Mouse (Mus musculus): ENCODE results near the gene Cox4i2.

Cox4i2 gene

DNA sequence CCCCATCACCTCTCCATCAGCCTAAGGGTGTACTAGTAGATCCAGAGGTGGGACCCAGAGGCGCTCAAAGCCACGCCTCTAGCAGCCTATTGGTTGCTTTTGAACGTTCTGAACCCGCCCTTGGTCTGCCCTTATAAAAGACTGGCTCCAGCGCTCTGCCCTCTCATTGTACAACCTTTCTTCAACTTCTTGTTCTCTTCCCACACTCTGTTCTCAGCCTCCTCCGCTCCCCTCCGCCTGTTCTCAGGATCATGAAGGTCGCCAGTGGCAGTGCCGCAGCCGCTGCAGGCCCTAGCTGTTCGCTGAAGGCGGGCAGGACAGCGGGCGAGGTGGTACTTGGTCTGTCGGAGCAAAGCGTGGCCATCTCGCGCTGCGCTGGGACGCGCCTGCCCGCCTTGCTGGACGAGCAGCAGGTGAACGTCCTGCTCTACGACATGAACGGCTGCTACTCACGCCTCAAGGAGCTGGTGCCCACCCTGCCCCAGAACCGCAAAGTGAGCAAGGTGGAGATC is 17.8 kb upstream of the Cox4i2 start, which contains the start of gene Id1:
Id1 (plus strand) TSS at position 162 of the 512 bp plus-strand sequence.
- peak; percentile 95 for DNase-seq

DNA sequence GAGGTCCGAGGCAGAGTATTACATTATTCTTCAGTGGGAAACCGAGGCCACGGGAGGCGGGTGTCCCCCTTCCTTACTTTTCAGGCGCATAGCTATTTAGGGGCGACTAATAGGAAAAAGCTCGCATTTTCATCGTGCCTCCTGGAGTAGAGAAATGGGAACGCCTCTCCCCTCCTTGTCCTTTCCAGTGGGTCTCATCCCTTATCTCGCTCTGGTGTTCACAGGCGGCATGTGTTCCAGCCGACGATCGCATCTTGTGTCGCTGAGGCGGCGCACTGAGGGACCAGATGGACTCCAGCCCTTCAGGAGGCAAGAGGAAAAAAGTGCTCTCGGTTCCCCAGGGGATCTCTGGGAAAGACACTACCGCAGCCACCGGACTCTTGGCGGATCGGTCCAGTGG is 17.2 kb upstream of the Cox4i2 start:
- DNase-seq = peak; percentile 38

DNA sequence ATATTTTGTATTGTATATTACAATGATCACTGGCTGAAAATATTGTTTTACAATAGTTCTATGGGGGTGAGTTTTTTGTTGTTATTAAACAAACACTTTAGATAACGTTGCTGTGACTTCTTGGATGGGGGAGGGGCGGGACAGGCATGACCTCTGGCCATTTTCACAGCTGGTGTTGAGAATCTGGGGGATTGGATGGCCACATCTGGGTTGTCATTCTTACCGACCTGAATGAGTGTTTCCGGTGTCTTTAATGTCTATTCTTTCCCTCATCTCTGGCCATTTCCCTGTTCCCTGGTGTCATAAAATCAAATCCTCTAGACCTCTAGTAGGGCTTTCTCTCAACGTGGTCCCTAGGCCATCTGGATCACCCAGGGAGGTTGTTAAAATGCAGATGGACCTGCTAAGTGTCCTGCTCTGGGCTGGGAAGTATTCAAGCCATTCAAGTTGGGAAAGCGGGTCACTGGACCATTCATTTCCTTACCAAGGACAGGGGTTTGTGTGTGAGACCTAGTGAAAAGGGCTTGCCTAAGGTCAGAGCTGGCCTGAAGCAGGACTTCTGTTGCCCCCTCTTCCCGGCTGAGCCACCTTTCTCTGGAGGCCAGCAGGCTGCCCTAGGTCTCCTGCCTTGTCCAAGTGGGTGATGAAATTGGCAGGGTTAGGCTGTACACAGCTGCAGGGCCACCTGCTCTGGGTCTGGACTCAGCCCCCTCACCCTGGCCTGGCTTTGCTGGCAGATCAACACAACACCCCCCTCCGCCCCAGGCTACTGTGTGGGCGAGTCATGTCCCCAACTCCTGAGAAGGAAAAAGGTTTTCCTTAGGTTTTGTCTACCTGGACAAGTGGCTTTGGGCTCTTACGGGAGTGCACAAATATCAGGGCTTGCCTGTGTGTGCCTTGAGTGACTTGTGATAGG is 16.4 kb upstream of the Cox4i2 start:
- peak; percentile 49 for DNase-seq

DNA sequence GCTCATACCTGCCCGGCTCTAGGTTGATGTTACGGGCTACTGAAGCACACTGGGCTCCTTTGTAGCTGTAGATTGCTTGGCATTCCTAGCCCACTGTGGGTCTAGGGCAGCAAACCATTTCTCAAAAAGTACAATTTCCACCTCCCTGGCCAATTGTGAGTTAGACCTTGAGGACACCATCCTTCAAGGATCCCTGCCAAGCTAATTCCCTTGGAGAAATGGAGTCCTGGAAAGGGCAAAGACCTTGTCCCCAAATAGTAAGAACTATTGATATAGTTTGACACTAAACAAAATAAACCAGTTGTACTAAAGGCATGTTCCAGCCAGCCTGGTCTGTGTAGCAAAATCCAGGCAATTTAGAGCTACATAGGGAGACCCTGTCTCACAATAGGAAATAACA is 15.6 kb upstream of the Cox4i2 start:
- DNase-seq = no peak

DNA sequence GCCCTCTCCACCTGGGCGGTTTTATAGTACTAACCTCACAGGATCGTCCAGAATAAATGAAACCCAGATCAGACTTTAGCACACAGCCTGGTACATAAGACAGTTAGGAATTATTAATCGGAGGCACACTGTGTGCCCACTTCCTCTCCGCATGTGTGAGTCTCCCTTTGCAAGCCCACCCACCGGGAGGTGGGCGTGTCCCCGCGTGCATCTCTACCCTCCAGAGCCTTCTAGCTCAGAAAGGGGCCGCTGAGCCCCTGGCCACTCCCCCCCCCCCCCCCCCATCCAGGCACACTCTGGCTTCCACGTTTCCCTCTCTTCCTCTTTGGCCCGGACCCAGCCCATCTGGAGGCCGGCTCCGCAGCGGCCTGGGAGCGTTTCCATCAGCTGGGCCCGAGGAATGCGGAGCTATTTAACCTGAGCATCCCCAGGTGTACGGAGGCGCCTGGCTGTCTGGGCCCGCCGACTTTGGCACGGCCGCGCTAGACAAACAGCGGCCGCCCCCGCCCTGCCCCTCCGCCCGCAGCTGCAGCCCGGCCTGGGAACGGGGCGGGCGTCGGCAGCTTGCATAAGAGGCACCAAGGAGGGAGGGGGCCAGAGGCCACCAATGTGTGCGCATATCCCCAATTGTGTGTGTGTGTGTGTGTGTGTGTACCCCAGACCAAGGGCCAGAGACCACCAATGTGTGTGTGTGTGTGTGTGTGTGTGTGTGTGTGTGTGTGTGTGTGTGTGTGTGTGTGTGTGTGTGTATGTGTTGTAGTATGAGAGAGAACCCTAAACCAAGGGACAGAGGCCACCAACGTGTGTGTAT is 14.7 kb upstream of the Cox4i2 start:
- peak; percentile 94 for DNase-seq

DNA sequence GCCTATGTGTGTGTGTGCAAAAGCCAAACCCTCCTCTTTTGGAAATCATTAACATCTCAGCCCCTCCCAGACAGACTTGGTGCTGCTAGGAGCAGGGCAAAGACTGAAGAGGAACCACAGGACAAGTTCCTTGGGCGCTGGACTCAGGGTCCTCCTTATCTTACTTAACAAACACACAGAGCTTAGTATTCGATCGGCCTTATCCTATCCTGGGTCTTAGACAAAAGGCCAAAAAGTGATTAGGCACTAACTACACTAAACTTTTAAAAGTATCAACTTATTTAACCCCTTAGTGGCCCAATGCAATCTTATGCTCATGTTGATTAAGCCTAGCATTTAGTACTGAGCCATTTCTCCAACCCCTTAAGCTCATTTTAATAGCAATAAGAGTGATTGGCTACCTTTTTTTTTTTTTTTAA is 14.1 kb upstream of the Cox4i2 start:
- DNase-seq = peak; percentile 94

DNA sequence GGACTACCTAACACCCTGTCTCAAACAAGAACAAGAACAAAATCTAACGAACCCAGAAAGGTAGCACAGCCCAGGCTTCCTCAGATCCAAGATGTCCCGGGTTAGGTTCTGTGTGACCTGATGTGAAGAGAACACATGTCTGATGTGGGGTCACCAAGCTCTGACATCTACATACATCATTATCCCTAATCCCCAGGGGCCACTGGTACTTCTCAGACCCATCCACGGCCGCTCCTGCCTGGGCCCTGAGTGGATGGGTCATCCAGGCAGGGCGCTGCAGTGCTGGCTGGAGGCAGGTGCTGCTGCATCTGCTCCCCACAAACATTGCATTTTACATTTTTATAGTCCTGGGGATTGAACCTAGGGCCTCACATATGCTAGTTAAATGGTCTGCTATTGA is 13.5 kb upstream of the Cox4i2 start:
- DNase-seq = no peak

DNA sequence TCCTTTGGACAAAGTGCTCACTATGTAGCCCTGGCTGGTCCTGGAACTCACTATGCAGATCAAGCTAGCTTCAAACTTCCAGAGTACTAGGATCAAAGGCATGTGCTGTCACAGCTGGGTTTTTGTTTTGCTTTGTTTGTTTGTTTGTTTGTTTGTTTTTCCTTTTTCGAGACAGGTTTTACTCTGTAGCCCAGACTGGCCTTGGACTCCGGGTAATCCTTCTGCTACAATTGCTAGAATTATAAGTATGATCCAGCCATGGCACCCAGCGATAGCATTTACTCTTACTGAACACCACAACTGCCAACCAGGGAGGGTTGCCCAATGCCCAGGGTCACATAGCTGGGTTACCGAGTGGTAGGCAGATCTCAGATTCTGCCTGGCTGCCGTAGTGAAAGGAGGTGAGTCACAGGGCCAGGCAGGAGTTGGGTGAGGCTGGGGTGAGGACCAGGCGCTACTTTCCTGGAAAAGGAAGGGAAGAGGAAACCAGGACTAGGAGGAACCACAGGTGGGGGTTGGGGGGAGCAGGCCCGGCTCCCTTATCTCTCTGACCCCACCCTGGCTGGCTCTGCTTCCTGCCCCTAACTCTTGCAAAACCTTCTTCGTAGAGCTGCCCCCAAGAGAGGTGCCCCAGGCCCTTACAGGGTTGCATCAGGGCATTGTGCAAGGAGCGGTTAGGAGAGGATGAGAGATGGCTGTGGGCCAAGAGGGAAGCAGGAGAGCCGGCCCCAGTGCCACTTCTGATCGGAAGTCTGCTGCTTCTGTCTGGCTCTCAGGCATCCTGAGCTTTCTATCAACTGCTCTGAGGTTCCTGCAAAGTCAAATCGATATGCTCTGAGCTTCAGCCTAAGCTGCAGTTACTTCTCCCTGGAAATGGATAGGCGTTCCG is 12.6 kb upstream of the Cox4i2 start:
- peak; percentile 74 for DNase-seq

DNA sequence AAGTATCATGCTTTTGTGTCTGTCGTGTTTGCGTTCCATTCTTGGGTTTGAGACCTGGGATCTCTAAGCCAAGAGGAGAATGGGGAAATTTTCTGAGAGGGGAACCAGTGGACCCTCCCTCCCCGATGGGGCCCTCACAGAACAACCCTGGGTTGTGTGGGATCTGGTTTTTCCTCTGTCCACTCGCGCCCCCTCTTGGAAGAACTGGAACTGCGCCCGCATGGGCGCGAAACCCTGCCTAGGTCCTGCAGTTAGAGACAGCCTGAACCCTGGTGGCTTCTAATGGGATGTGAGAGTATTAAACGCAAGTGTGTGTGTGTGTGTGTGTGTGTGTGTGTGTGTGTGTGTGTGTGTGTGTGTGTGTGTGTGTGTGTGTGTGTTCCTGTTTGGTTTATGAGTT is 11.5 kb upstream of the Cox4i2 start:
- DNase-seq = peak; percentile 87

DNA sequence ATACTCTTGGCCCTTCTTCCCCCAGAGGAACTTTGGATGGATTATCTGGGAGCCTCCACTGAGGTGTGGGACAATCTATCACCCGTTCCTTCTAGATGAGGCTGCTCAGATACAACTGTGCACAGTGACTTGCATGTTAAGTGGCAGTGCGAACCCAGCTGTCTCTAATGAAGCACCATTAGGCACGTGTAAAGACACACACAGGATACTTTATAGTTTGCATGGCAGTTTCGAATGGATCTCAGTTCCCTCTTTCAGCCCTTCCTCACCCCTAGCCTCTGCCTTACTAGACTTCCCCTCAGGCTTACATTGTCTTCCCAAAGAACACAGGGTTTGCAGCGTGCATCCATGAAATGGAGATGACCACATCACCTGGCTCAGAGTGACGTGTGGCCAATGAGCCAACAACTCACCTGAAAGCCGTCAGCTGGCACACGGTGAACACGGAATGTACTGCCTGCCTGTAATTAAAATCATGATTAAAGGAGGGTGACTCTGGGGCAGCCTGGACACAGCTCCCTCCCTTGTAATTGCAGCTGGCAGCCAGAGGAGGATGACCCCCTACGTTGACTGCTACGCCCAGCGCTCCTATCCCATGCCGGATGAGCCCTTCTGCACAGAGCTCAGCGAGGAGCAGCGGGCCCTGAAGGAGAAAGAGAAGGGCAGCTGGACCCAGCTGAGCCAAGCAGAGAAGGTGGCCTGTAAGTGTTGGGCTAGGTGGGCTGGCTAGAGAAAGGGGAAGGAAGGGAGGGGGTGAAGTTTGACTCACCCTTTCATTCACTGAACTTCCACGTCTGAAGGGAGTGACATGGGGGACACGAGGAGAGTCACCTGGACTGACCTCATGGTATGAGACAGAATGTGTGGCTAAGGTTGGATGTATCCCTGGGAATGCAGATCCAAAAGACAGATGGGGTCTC is 2.8 kb downstream of the Cox4i2 start:
- no peak for DNase-seq

DNA sequence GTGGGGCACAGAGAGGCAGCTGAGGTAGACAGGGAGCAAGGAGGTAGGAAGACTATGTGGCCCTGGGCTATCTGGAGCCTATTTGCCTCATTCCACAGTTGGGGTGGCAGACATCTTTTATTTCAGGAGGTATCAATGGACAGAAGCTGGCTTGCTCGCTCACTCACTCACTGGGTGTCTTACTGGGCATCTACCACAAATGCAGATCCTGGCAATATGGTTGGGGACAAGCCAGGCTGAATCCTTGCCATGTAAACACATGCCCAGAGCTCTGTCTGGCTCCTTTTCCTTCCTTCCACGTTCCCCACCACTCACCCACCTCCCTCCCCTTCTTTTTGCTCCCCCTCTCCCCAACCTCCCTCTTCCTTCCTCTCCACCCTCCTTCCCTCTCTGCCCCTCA is 3.5 kb downstream of the Cox4i2 start:
- no peak for DNase-seq

DNA sequence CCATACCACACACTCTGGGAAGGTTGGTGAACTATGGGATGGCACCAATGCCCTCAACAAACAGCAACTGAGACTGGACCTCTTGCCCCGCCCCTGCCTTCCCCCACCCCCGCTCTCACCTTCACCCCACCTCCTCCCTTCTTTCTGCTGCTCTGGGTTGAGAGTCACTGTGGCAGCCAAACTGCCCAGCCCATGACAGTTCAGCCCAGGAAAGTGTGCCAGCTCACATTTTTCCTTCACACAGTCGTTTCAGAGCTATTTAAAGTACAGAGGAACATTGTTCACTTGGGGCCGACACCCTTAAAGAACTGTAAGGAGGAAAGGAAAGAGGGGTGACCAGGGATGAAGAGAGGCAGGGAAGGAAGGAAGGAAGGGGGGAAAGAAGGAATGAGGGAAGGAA is 4.4 kb downstream of the Cox4i2 start:
- DNase-seq = no peak

DNA sequence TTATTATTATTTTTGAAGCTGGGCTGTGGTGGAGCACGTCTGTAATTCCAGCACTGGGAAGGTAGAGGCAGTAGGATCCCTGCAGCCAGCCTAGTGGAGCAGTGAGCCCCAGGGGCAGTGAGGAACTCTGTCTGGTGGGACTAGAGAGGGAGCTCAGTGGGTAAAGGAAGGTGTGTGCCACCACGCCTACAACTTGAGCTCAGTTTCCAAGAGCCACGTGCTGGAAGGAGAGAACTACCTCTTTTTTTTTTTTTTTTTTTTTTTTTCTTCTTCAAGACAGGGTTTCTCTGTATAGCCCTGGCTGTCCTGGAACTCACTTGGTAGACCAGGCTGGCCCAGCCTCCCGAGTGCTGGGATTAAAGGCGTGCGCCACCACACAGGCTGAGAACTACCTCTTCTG is 9.3 kb downstream of the Cox4i2 start:
- no peak for DNase-seq

DNA sequence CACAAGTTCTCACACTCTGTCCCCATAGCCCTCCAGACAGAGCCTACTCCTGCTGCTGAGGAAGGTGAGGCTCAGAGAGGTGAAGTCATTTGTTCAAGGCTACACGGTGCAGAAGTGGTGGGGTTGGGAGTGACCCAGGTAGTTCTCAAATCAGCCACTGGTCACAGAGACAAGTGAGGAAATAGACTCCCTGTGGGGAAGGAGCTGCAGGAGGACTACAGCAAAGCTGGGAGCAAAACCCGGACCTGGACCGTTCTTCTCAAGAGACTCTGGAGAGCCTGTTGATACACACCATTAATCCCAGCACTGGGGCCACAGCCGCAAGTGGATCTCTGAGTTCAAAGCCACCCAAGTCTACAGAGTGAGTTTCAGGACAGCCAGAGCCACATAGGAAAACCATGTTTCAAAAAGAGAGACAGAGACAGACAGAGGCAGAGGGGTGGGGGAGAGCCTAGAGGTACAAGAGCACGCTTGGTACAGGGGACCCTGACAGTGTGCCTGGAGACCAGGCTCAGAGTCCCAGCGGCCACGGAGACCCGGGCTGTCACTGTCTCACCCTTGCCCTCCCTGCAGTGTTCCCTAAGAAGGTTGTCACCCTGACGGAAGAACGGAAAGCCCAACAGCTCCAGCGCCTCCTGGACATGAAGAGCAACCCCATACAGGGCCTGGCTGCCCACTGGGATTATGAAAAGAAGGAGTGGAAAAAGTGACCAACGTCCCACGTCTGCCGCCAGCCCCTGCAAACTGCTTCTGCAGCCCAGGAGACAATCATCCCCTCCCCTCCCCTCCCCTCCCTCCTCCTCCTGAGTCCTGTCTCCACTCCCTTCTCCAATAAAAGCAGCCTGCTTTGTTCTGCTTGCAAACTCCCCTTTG is 10.4 kb downstream of the Cox4i2 start:
- no peak for DNase-seq

DNA sequence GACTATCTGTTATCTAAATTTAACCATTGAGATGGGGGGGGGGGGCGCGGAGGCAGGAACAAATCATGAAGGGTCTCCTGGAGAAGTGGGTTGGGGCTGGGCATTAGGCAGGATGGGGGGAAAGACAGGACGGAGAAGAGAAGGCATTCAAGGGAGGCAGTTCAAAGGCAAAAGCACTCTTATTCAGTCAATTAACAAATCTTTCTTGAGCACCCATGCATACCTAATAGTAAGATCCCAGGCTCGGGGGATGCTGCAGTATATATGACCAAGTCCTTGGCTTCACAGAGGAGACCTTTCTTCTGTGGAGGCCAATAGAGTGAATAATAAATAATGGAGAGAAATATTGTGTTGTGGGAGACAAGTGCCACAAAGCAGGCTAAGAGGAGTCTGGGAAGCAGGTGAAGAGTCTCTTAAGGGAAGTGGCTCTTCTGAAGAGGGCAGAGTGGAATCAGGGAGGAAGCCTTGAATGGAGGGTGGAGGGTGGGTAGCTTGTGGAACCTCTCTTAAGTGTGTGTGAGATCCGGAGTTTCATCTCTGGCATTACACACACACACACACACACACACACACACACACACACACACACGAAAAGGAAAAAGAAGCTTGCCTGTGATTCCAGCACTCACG is 11.2 kb downstream of the Cox4i2 start:
- DNase-seq = no peak

DNA sequence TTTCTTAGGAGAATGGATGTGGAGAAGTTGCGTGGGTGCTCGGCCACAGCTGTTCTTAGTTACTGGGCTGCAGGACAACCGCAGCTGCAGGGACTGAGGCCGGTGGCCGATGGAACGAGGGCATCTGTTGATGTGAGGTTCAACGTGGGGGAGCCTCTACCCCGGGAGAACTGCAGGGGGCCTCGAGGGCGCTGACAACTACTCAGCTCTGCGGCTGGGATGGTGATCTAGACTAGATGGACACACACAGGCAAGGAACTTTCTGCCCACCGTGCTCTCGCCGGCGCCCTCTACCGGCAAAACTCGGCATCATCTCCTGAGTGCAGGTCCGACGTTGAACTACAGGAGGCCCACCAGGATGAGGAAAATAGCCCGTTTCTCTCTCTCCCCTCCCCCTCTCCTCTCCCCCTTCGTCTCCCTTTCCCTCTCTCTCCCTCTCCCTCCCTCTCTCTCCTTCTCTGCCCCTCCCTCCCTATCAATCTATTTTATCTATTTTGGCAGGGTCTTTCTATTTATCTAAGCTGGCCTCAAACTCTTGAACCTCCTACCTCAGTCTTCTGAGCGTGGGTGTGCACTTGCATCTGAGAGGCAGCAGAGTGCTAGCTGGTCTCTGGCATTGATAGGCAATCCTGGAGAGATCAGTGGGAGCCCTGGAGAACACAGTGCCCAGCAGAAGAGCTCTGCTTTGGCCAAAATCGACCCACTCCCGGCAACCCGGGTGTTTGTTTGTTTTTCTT is 12.6 kb downstream of the Cox4i2 start:
- DNase-seq = peak; percentile 95

DNA sequence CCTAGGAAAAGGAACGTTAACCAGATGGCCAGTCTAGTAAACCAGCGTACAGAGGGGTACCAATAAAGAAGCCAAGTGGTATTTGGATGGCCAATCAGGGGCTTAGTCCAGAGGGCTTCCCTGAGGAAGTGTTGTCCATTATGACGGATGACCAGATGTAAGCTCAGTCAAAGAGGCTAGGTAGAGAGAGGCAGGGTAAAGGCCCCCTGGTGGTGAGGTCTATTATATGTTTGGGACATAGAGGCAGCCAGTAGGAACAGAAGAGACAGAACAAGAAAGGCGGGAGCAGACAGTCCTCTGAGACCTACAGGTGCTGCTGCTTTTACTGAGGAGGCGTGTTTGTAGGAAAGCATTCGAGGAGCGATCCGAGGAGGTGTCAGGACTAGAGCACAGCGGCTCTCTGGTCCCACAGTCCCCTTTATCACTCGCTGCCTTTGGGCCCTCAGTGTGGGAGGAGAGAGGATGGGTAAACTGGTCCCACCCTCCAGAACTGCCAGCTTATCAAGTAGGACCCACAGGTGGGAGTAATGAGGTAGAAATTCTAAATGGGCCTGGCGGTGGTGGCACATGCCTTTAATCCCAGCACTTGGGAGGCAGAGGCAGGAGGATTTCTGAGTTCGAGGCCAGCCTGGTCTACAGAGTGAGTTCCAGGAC is 13.8 kb downstream of the Cox4i2 start:
- DNase-seq = peak; percentile 90

DNA sequence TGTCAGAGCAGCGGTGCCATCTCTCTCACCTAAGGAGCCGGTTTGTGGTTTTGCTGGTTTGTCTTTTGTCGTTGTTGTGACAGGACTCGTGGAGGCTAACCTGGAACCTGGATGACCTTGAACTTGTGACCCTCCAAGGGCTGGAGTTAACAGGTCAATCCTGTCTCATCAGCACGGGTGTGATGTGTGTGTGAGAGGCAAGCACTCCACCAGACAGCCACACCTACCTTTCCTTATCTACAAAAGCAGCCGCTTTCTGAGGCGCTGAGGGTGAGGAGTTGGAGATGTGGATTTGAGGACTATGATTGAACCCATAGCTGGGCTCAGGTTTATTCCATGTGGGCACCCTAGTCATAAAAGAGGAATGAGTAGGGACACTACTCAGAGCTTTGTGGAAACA is 15.7 kb downstream of the Cox4i2 start:
- DNase-seq = no peak

DNA sequence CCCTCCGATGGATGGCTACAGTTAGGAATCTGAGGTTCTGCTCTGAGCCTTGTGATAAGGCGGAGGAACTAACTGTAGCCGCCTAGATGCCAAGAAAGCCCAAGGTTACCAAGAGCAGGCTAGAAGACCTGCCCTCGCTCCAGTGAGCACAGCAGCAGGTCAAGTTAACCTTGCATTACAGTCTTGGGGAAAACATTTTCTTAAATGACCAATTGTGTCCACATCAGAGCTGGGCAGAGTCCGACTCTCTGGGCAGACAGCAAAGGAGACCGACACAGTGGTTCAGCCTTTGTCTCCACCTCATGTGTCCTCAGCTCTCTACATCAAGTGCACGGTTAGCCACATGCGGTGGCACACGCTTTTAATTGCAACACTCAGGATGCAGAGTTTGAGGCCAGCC is 17.6 kb downstream of the Cox4i2 start:
- DNase-seq = peak; percentile 90

All from kidney, adult 9 months (tissue).